Mouse (Mus musculus) frontal cortex, postnatal 25 days (tissue): ENCODE data around the gene Ntn3.

Experiments used
- DNase-seq, 2 experiments: peaks; one replicate each; pipeline ENCODE4 v3.0.0; 2022; ENCODE audit warnings: low spot score in 2 of 2

The Ntn3 gene

DNA sequence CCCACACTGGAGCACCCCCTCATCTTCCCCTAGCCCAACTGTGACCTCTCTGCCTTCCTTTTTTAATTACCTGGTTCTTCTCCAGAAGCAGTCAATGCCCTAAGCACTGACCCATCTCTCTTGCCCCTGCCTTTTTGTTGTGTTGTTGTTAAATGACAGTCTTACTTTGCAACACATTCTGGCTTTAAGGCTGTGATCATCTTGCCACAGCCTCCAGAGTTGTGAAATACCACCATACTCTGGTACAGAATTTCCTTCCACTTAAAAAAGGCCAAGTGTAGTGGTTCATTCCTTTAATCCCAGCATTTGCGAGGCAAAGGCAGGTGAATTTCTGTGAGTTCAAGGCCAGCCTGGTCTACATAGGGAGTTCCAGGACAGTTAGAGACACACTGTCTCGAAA, 18.4 kb downstream of the Ntn3 start:
- no peak for DNase-seq

DNA sequence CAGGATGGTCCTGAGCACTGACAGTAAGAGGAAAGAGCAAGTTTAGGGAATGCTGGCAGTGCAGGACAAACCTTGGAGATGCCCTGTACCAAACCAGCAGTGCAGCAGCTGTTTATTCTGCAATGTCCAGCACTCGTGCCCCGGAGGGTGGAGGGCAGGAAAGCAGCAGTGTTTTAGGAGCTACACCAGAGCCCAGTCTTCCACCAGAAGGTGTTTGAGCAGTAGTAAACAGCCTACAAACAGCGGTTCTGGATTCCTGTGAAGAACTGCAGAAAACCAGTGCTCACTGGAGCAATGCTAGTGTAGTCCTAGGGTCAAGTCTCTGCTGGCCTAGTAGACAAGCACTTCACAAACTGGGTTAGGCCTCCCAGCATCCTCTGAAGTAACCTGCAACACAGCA, 35.1 kb downstream of the Ntn3 start:
- no peak for DNase-seq

DNA sequence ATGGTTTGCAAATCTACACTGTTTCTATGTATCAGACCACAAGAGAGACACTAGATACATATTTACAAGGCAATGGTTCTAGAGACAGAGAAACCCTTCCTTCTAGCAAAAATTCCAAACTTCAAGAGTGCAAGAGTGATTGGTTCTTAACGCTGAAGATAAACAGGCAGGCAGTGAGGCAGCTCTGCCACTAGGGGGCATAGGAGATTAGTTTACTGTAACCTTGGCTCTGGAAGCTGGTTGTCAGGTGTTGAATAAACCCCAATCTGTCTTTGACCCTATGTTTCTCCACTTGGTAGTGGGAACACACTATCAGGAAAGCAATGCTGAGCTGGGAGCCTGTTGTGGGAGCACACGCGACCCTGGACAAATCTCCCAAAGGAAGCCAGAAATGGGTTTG, 35.9 kb downstream of the Ntn3 start:
- DNase-seq, result peak; percentile 44 to 49

DNA sequence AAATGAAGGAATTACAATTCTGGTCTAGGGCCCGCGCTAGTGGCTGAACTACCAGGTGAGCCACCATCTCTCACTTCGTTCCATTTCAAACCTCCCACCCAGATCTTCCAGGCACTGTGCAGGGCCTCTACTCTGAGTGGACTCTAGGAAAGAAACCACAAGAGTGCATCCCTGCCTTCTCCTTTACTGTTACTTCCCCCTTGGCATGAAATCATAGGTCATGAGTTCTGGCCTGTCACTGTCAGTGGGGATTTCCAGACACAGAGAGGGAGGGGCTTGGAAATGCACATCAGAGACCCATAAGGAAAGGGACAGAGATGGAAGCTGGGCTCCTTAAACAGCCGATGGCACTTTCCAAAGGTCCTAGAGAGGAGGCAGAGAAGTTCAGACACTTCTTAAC, 37.6 kb downstream of the Ntn3 start:
- no peak for DNase-seq

DNA sequence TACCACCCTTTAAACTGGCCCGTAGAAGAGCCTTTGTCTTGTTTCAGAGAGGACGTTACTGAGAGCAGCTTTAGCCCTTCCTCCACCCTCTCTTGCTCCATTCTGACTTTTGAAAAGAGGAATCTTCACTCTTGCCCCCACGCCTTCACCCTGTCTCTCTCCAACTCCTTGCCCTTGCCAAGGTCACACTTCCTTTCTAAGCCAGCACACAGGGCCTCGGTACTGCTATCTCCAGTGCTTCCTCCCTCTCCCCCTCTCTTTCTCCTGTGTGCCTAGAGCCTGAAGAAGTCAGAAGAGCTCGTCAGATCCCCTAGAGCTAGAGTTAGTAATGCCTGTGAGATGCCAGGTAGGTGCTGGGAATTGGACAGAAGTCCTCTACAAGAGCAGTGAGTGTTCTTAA, 38.6 kb downstream of the Ntn3 start:
- no peak for DNase-seq

DNA sequence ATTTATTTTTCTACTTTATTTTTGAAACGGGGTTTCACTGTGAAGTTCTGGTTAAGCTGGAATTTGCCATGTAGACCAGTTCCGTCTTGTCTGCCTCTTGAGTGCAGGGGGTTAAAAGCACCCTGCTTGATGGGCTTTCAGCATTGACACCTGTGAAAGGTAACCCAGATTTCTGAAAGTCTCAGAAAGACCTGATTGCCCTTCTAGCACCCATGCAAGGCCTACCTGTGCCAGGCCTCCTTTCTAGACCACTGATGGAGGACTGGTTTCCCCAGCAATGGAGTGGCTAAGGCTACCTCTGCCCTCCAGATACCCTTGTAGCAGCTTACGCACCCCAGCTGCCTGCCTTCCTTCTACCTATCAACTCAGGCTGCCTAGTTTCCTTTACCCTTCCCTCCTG, 39.2 kb downstream of the Ntn3 start:
- no peak for DNase-seq

DNA sequence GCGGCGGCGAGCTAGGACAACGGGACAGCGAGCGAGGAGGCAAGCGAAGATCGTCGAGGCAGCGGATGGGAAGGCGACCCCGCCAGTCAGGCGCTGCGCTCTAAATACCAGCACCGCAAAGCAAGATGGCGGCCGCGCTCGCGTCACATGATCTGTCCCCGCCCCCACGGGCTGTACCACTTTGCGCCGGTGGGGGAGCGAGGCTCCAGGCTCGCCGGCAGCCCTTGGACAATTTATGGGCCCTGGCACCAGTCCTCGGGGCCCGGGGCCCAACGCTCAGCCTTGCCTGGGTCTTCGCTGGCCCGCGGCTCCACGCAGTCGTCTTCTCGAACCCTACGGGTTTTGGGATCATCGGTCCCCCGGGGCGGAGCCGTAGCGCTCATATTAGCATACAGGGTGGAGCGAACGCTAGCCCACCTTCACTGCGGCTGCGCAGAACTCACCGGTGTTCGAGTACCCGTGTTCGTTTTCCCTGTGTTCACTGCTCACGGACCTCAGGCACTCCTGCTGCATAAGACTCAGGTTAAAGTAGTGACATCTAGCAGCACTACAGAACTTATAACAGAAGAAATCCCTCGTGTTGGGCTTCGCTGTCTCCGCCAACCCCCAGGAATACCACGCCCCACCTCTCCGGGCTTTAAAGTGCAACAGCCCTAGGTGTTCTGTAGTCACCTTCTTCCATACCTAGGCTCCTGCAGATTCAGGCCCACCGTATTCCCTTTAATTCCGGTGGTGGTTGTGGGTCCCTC, 39.8 kb downstream of the Ntn3 start, which contains the start of gene Atp6v0c:
Atp6v0c (minus strand) TSS at position 386 of the 749 bp plus-strand sequence.
- DNase-seq, result peak; percentile 93 to 95

DNA sequence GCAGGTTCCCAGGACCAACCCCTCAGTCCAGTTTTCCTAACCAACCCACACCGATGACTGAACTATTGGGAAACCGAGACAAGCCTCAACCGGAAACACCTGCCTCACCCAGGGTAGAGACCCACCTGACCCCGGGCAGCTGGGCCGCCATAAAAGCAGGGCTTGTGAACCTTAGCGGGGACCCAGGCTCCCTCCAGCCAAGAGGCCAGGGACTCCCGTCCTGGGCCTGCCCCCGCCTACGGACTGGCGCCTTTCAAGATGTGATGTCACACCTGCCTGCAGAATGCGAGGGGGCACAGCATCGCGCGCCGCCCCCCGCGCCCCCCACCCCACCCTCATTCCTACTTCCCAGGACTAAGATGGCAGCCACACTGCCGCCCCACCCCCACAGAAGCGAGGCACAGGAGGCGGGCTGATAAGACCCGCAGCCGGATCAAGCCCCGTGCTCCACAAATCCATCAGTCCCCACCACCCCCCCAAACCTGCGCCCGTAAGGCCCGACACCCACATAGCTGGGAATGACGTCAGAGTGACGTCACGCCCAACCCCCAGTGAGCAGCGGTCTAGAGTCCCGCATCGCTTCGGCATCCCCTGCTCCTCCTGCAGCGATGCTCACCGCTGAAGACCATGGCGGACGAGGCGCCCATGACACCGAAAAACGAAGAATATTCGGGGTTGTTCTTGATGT, 40.6 kb downstream of the Ntn3 start:
- peak in 1 of 2 experiments; percentile 69 for DNase-seq

DNA sequence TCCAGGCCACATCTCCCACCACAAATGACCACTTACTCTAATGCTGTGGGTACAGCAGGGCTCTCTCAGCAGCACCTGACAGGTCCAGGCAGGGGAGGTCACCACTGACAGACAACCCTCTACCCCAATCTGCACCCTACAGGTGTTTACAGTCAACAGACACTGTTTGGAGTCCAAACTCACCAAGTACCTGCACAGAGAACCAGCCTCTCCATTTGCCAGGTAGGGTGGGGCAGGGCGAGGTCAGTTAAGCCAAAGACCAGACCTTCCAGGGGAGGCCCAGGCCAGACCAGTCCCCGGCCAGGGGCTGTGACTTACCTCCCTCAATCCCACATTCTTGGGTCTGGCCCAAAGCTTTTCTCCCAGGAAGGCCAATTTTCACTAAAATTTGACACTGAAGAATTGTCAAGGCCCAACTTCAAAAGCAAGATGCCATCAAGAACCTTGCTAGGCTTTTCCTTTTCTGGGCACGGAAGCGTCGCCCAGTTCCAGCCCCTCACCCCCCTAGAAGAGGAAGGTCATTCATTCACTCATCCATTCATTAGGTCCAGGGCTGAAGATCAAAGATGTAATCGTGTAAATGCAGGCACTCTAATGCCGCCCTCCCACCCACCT, 41.3 kb downstream of the Ntn3 start:
- DNase-seq, result no peak

DNA sequence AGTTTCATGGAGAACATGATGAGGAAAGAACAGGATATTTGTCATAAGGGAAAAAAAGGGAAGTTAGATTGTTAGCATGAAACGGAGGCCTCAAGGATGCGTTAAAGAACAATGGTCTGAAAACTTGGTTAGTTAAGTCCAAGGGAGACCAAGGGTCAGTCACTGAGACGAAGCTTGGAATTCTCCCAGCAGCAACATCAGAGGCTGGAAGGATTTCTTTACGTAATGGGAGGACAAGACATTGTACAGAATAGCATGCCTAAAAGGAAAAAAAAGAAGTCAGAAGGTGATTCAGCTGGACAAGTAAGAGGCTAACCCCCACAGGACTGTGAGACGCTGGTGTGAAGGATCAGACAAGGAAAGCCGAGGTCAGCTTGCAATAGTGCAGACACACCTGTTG, 42.2 kb downstream of the Ntn3 start:
- no peak for DNase-seq

DNA sequence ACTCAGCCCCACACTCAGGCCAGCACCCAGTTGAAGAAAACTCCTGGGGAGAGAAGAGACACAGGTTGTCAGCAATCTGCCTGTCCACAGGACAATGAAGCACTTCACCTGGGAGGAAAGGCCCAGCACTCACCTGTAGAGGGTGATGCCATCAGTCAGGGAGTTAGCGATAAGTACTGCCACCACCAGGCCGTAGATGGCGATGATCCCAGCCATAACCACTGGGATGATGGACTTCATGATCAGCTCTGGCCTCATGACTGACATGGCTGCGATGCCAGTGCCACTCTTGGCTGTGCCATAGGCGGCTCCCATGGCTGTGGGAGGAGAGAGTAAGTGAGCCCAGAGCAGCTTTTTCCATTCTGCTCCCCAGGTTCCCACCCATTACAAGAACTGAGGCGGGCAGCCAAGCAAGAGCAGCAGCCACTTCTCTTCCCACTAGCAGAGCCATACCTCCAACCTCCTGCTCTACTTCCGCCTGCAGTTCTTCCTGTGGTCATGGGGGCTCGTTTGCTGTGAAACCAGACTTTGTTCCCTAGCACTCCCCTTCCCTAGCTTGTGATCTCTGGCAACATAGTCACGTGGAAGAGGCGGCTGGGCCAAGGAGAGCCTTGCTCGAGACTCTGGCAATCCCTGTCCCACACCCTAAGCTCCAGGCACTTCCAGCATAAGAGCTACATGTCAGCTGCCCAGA, 44.6 kb downstream of the Ntn3 start:
- no peak for DNase-seq

DNA sequence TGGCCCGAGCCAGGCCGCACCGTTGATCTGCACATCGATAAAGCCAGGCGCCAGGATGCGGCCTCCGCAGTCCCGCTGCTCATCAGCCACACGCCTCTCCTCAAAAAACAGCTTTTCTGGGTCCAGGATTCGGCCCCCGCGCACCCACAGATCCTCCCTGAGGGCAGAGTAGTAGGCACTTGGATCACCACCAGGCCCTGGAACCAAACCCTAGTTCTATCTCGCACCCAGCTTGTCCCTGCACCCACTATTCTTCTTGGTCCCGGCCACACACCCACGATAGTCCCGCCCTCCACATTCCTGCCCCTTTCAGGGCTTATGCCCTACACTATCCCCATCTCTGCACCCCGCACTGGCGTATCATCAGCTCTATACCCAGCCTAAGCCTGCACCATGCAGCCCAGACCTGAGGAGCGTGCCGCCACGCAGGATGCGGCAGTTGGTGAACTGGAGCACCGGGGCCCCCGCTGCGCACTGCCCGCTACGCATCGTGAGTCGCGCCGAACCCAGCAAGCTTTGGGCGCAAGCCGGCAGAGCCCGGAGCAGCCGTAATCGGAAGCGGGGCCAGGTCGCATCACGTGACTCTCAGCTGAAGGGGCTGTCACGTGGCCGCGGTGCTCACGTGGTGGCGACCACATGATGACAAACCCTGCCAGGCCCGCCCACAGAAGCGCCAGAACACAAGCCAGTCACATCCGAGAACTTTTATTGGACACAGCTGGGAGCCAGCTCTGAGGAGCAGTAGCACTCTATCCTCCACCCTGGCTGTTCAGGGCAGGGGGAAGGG, 46.0 kb downstream of the Ntn3 start, which contains the start of gene Amdhd2:
Amdhd2 (minus strand) TSS at position 591 of the 787 bp plus-strand sequence.
- peak; percentile 97 to 98 for DNase-seq

DNA sequence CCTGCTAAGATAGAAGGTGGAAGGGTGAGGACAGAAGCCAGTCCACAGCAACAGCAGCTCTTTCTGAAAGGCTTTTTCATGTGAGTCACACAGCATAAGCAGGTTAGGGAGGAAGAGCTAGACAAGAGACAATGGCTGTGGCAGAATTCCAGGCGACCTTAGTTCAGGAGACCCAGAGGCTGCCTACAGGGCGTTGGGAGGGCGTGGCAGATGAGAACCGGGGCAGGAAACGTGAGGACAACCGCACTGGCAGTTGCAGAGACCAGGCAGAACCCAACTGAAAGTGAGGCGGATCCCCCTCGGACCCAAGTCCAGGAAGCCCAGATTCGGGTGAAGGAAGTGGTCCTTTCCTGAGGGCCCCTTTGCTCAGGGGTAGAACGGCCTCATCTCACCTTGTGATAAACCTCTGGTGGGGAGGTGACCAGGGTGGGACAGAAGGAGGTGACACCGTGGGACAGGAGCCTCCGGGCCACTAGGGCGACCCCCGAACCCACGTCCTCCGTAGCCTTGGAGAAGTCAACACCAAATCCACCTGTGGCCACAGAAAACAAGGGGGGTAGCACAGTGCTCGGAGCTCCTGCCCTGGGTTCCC, 46.7 kb downstream of the Ntn3 start:
- DNase-seq, result no peak

DNA sequence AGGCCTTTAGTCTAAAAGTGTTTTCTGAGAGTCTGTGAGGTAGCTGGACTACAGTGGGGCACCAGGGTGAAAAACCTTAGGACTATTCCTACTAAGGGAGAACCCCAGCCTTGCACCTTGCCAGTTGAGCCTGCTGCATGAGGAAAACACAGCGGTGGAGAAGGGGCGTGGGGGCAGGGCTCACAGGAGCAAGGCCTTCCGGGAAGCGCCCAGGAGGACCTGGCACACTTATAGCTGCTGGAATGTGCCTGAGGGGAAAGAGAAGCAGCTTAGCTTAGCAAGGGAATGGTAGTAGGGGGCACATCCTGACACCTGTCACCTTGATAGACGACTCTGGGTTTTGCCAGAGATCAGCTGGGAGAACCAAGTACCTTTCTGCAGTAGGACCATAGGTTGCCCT, 47.9 kb downstream of the Ntn3 start:
- no peak for DNase-seq

DNA sequence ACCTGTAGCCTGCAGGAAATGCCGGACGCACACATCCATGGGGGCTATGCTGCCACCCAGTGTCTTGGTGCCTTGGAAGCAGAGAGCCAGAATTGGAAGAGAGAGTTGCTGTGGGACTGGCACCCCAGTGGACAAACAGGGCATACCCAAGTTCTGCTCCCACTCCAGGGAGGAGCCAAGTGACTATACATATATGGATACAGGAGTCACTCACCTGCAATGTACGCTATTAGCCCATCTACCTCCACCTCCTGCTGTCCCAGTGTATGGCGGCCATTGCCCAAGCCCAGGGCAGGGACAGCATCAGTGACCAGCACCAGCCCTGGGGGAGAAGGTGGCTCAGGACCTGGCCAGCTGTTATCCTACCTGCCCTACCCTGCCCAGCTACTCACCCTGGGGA, 51.8 kb downstream of the Ntn3 start:
- no peak for DNase-seq

DNA sequence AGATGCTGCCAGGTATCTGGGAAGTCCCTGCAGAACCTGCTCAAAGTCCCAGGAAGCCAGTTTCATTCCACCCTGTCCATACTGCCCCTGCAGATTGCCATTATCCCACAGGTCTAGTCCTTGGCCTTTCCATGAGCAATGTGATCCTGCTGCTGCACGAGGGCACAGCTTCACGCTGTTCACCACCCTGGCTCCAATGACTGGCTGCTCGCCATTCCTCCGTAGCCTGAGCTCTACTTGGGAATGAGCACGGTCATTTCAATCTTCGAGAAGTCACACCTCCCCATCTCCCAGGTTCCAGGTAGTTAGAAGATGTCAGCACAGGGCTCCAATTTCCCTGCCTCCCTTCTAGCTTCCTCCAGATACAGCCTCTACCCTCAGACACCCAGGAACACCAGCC, 52.2 kb downstream of the Ntn3 start:
- DNase-seq, result no peak

DNA sequence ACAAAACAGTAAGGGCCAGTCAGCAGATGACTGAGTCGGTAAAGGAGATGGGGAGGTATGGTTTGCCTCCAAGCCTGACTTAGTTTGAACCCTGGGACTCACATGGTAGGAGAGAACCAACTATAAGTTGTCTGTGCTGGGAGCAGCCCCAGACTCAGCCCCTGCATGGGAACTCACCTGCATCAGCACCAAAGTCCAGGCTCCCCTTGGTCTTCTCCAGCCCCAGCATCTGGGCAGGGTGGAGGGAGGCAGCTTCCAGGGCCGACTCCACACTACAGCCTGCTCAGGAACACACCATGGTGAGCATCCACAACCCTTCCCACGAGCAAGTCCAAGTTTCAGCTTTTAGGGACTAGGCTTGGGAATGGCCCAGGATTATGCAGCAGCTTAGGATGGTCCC, 52.9 kb downstream of the Ntn3 start:
- no peak for DNase-seq

DNA sequence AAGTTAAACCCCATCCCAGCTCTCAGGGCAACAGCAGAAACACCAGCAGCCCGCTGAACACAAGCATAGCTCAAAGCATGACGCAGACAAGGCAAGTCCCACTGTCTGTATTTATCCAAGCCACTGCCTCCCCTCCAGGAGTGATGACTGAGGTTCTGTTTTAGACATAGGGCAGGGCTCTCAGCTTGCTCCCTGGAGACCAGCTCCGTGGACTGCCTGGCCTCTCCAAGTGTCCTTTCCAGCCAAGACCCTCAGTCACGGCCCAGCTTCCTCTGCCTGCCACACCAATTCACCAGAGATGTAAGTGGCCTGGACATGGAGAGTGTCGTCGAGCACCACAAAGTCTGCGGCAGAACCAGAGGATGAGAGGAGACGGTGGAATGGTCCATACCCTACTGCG, 53.6 kb downstream of the Ntn3 start:
- DNase-seq, result no peak

DNA sequence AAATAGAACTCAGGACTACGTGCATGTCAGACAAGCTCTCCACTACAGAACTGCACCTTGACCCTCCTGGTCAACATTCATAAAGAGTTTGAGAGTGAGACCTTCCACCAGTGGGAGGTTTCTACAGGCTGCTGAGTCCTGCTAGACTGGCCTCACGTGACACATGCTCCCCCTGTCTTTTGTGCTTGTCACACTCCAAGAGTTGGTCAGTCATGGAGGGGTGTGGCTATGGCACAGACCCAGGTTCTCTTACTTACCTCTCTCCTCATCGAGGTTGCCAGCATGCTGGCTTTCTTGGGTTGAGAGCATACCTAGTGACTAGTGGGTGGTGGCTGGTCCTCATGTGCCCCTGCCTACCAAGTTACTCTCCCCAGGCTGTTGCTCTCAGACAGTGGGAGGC, 54.9 kb downstream of the Ntn3 start:
- no peak for DNase-seq
